Mouse (Mus musculus): ENCODE measurements at regions not wholly inside any gene's neighbourhood (a gene's known extent, or its start where the extent isn't known, plus 50 kb on each side); places are given as distances from the start of the nearest gene placed in this dataset.
"Not testable (repeated sequence)": the region's sequence is repeated elsewhere in the genome, so short reads cannot be mapped to it uniquely, and the experiment has no call there.

- H3K27me3 ChIP-seq (ENCODE audit: control insufficient read depth, insufficient read depth, low read length): no peaks in the 10 kb centered on the region
- H3K4me2 ChIP-seq (ENCODE audit: low read depth): no peak overlapping the region
- H3K9me3 ChIP-seq (ENCODE audit: control insufficient read depth, low read length): no peaks in the 10 kb centered on the region
- no peaks in the 10 kb centered on the region for H3K36me3 ChIP-seq (ENCODE audit: control insufficient read depth, insufficient read depth, low read length)
- no peak for ATAC-seq (ENCODE audit: insufficient read depth, low FRiP score, low TSS enrichment)
- no peak overlapping the region for H3K9ac ChIP-seq (ENCODE audit: low read length)
- DNase-seq (ENCODE audit: low spot score): no peak
- 0 out of 2 replicates have a peak, but pooled peaks cover 3% of the 10 kb centered on the region for H3K4me1 ChIP-seq (ENCODE audit: control insufficient read depth, insufficient read depth, low read length)
- WGBS: 95% methylated on average over 8 of the region's 8 CpGs
- no peak overlapping the region for H3K4me3 ChIP-seq (ENCODE audit: low read depth, low read length)
- no peak overlapping the region for H3K27ac ChIP-seq (ENCODE audit: low read depth, low read length)
Observed at GRCm38 (mm10) chr5:118485191-118485590, 75.3 kb upstream of the Med13l start.

GRCm38 (mm10) chr5:118492522-118492921, 68.0 kb upstream of the Med13l start:
- not testable (repeated sequence) for H3K9ac ChIP-seq (ENCODE audit: low read length); H3K27ac ChIP-seq (ENCODE audit: low read depth, low read length); H3K4me1 ChIP-seq (ENCODE audit: control insufficient read depth, insufficient read depth, low read length); H3K4me3 ChIP-seq (ENCODE audit: low read depth, low read length); H3K4me2 ChIP-seq (ENCODE audit: low read depth); ATAC-seq (ENCODE audit: insufficient read depth, low FRiP score, low TSS enrichment); H3K36me3 ChIP-seq (ENCODE audit: control insufficient read depth, insufficient read depth, low read length); H3K9me3 ChIP-seq (ENCODE audit: control insufficient read depth, low read length); H3K27me3 ChIP-seq (ENCODE audit: control insufficient read depth, insufficient read depth, low read length); DNase-seq (ENCODE audit: low spot score)
- WGBS: 90% methylated on average over 2 of the region's 2 CpGs

GRCm38 (mm10) chr5:118494649-118495477, 65.6 kb upstream of the Med13l start:
- H3K4me2 ChIP-seq (ENCODE audit: low read depth): no peak overlapping the region
- WGBS: 66% methylated on average over 7 of the region's 7 CpGs
- H3K4me3 ChIP-seq (ENCODE audit: low read depth, low read length): no peak overlapping the region
- DNase-seq (ENCODE audit: low spot score) (no peak), ATAC-seq (ENCODE audit: insufficient read depth, low FRiP score, low TSS enrichment) (no peak)
- no peak overlapping the region for H3K27ac ChIP-seq (ENCODE audit: low read depth, low read length)
- H3K36me3 ChIP-seq (ENCODE audit: control insufficient read depth, insufficient read depth, low read length): no peaks in the 10 kb centered on the region
- H3K9me3 ChIP-seq (ENCODE audit: control insufficient read depth, low read length): no peaks in the 10 kb centered on the region
- no peaks in the 10 kb centered on the region for H3K27me3 ChIP-seq (ENCODE audit: control insufficient read depth, insufficient read depth, low read length)
- no peak overlapping the region for H3K9ac ChIP-seq (ENCODE audit: low read length)
- no peaks in the 10 kb centered on the region for H3K4me1 ChIP-seq (ENCODE audit: control insufficient read depth, insufficient read depth, low read length)

GRCm38 (mm10) chr5:118495478-118495760, 65.1 kb upstream of the Med13l start:
- no peak for ATAC-seq (ENCODE audit: insufficient read depth, low FRiP score, low TSS enrichment)
- no peaks in the 10 kb centered on the region for H3K4me1 ChIP-seq (ENCODE audit: control insufficient read depth, insufficient read depth, low read length)
- WGBS: 74% methylated on average over 2 of the region's 2 CpGs

GRCm38 (mm10) chr5:118501624-118502023, 58.9 kb upstream of the Med13l start:
- Histone ChIP-seq H3K4me1 (ENCODE audit: control insufficient read depth, insufficient read depth, low read length) (no peaks in the 10 kb centered on the region), H3K36me3 (ENCODE audit: control insufficient read depth, insufficient read depth, low read length) (no peaks in the 10 kb centered on the region), H3K27me3 (ENCODE audit: control insufficient read depth, insufficient read depth, low read length) (no peaks in the 10 kb centered on the region), H3K9ac (ENCODE audit: low read length) (no peak overlapping the region), H3K9me3 (ENCODE audit: control insufficient read depth, low read length) (no peaks in the 10 kb centered on the region), H3K4me2 (ENCODE audit: low read depth) (no peak overlapping the region), H3K27ac (ENCODE audit: low read depth, low read length) (no peak overlapping the region), H3K4me3 (ENCODE audit: low read depth, low read length) (no peak overlapping the region)
- 78% methylated on average over 5 of the region's 5 CpGs for WGBS
- no peak for DNase-seq (ENCODE audit: low spot score)
- no peak for ATAC-seq (ENCODE audit: insufficient read depth, low FRiP score, low TSS enrichment)

More at GRCm38 (mm10) chr5:118495478-118495760, 65.1 kb upstream of the Med13l start:
- no peak overlapping the region for H3K4me3 ChIP-seq (ENCODE audit: low read depth, low read length)
- no peaks in the 10 kb centered on the region for H3K36me3 ChIP-seq (ENCODE audit: control insufficient read depth, insufficient read depth, low read length)
- no peak overlapping the region for H3K27ac ChIP-seq (ENCODE audit: low read depth, low read length)
- DNase-seq (ENCODE audit: low spot score): no peak
- H3K9me3 ChIP-seq (ENCODE audit: control insufficient read depth, low read length): no peaks in the 10 kb centered on the region
- no peak overlapping the region for H3K9ac ChIP-seq (ENCODE audit: low read length)
- no peaks in the 10 kb centered on the region for H3K27me3 ChIP-seq (ENCODE audit: control insufficient read depth, insufficient read depth, low read length)
- H3K4me2 ChIP-seq (ENCODE audit: low read depth): no peak overlapping the region

- no peaks in the 10 kb centered on the region for H3K4me1 ChIP-seq (ENCODE audit: control insufficient read depth, insufficient read depth, low read length)
- ATAC-seq (ENCODE audit: insufficient read depth, low FRiP score, low TSS enrichment) (no peak), DNase-seq (ENCODE audit: low spot score) (no peak)
- no peaks in the 10 kb centered on the region for H3K27me3 ChIP-seq (ENCODE audit: control insufficient read depth, insufficient read depth, low read length)
- H3K4me2 ChIP-seq (ENCODE audit: low read depth): no peak overlapping the region
- 79% methylated on average over 15 of the region's 15 CpGs for WGBS
- no peak overlapping the region for H3K27ac ChIP-seq (ENCODE audit: low read depth, low read length)
- no peak overlapping the region for H3K9ac ChIP-seq (ENCODE audit: low read length)
- no peak overlapping the region for H3K4me3 ChIP-seq (ENCODE audit: low read depth, low read length)
- H3K36me3 ChIP-seq (ENCODE audit: control insufficient read depth, insufficient read depth, low read length): no peaks in the 10 kb centered on the region
- no peaks in the 10 kb centered on the region for H3K9me3 ChIP-seq (ENCODE audit: control insufficient read depth, low read length)
Observed at GRCm38 (mm10) chr5:118502991-118503390, 57.5 kb upstream of the Med13l start.

- DNase-seq (ENCODE audit: low spot score): no peak
- Histone ChIP-seq H3K4me2 (ENCODE audit: low read depth) (no peak overlapping the region), H3K27ac (ENCODE audit: low read depth, low read length) (no peak overlapping the region), H3K9me3 (ENCODE audit: control insufficient read depth, low read length) (no peaks in the 10 kb centered on the region), H3K4me3 (ENCODE audit: low read depth, low read length) (no peak overlapping the region), H3K36me3 (ENCODE audit: control insufficient read depth, insufficient read depth, low read length) (no peaks in the 10 kb centered on the region), H3K4me1 (ENCODE audit: control insufficient read depth, insufficient read depth, low read length) (no peaks in the 10 kb centered on the region), H3K9ac (ENCODE audit: low read length) (no peak overlapping the region), H3K27me3 (ENCODE audit: control insufficient read depth, insufficient read depth, low read length) (no peaks in the 10 kb centered on the region)
- WGBS: 96% methylated on average over 10 of the region's 10 CpGs
- no peak for ATAC-seq (ENCODE audit: insufficient read depth, low FRiP score, low TSS enrichment)
Observed at GRCm38 (mm10) chr5:118504170-118504569, 56.3 kb upstream of the Med13l start.

- Histone ChIP-seq H3K4me3 (ENCODE audit: low read depth, low read length) (no peak overlapping the region), H3K4me2 (ENCODE audit: low read depth) (no peak overlapping the region), H3K36me3 (ENCODE audit: control insufficient read depth, insufficient read depth, low read length) (no peaks in the 10 kb centered on the region), H3K27ac (ENCODE audit: low read depth, low read length) (no peak overlapping the region), H3K27me3 (ENCODE audit: control insufficient read depth, insufficient read depth, low read length) (no peaks in the 10 kb centered on the region), H3K9ac (ENCODE audit: low read length) (no peak overlapping the region), H3K9me3 (ENCODE audit: control insufficient read depth, low read length) (no peaks in the 10 kb centered on the region), H3K4me1 (ENCODE audit: control insufficient read depth, insufficient read depth, low read length) (no peaks in the 10 kb centered on the region)
- DNase-seq (ENCODE audit: low spot score) (no peak), ATAC-seq (ENCODE audit: insufficient read depth, low FRiP score, low TSS enrichment) (no peak)
- 51% methylated on average over 7 of the region's 7 CpGs for WGBS
Observed at GRCm38 (mm10) chr5:118504926-118505325, 55.6 kb upstream of the Med13l start.

- WGBS: 66% methylated on average over 5 of the region's 5 CpGs
- ATAC-seq (ENCODE audit: insufficient read depth, low FRiP score, low TSS enrichment): no peak
- Histone ChIP-seq H3K27ac (ENCODE audit: low read depth, low read length) (no peak overlapping the region), H3K9me3 (ENCODE audit: control insufficient read depth, low read length) (no peaks in the 10 kb centered on the region), H3K4me1 (ENCODE audit: control insufficient read depth, insufficient read depth, low read length) (peaks cover 13% of the 10 kb centered on the region; the same call in 1 of the 2 replicates), H3K9ac (ENCODE audit: low read length) (no peak overlapping the region), H3K27me3 (ENCODE audit: control insufficient read depth, insufficient read depth, low read length) (0 out of 2 replicates have a peak, but pooled peaks cover 4% of the 10 kb centered on the region), H3K36me3 (ENCODE audit: control insufficient read depth, insufficient read depth, low read length) (no peaks in the 10 kb centered on the region), H3K4me3 (ENCODE audit: low read depth, low read length) (no peak overlapping the region), H3K4me2 (ENCODE audit: low read depth) (no peak overlapping the region)
- no peak for DNase-seq (ENCODE audit: low spot score)
Observed at GRCm38 (mm10) chr5:118509871-118510270, 50.6 kb upstream of the Med13l start.
